Mouse (Mus musculus) neural tube, embryonic 13.5 days (tissue): ENCODE data around the gene Fmc1. TPM values are rescaled to one million over a fixed set of nuclear protein-coding genes. Genes with fewer than 3 reads are reported as not detected.
"Not testable (repeated sequence)": the region's sequence is repeated elsewhere in the genome, so short reads cannot be mapped to it uniquely, and the experiment has no call there.

Experiments used
- ATAC-seq: fragments of 200-750 bp; cut with Nextera tagmentation; 2 replicates; pipeline ENCODE4 v1.8.0; 2017; ENCODE audit warnings: low read depth, mild to moderate bottlenecking, moderate TSS enrichment, moderate library complexity
- H3K27ac ChIP-seq: fragments of 300-500 bp; sonication (generic); replicated peaks from 2 replicates; pipeline ENCODE4 v1.5.1; 2015; ENCODE audit warnings: moderate library complexity, mild to moderate bottlenecking, inconsistent platforms
- H3K27me3 ChIP-seq: fragments of 300-500 bp; sonication (generic); 2 replicates; pipeline ENCODE4 v1.6.1; 2015; ENCODE audit warnings: mild to moderate bottlenecking, inconsistent platforms
- H3K36me3 ChIP-seq: fragments of 300-500 bp; sonication (generic); 2 replicates; pipeline ENCODE4 v1.6.1; 2015; ENCODE audit warnings: mild to moderate bottlenecking, inconsistent platforms
- H3K4me1 ChIP-seq: fragments of 300-500 bp; sonication (generic); replicated peaks from 2 replicates; pipeline ENCODE4 v1.6.1; 2015; ENCODE audit warnings: inconsistent platforms
- H3K4me2 ChIP-seq: fragments of 300-500 bp; sonication (generic); 2 replicates; pipeline ENCODE4 v1.6.1; 2015; ENCODE audit warnings: inconsistent platforms, mild to moderate bottlenecking, moderate library complexity
- H3K4me3 ChIP-seq: fragments of 300-500 bp; sonication (generic); 2 replicates; pipeline ENCODE4 v1.5.1; 2015; ENCODE audit warnings: mild to moderate bottlenecking, inconsistent platforms
- H3K9ac ChIP-seq: fragments of 300-500 bp; sonication (generic); 2 replicates; pipeline ENCODE4 v1.6.1; 2015; ENCODE audit warnings: moderate library complexity, mild to moderate bottlenecking, inconsistent platforms
- H3K9me3 ChIP-seq: fragments of 300-500 bp; sonication (generic); 2 replicates; pipeline ENCODE4 v1.6.1; 2016; ENCODE audit warnings: inconsistent platforms
- WGBS: fragments of 180-500 bp; shearing (Covaris S2); methylation state at CpG from one replicate; pipeline ENCODE4 v1.1.7; 2015; 5-methylcytosine and 5-hydroxymethylcytosine counted together
- polyA plus RNA-seq: library from polyadenylated mRNA; unstranded; fragments of >200 nt; fragmentation: Nextera tagmentation; extraction: Ambion mirVana; gene quantifications from 2 replicates; pipeline ENCODE4 v1.2.1, GENCODE M21; 2015

Fmc1 gene
- polyA plus RNA-seq, 1 experiment from 2014 or later, result 187 TPM

GRCm38 (mm10) chr6:38535788-38536187, 2.5 kb downstream of the Fmc1 start:
- Histone ChIP-seq H3K27me3 (no peaks in the 10 kb centered on the region), H3K4me3 (peak overlapping the region; percentile 82), H3K4me1 (peaks cover 15% of the 10 kb centered on the region), H3K4me2 (peak overlapping the region; percentile 58), H3K9me3 (no peaks in the 10 kb centered on the region), H3K9ac (peak overlapping the region; percentile 89), H3K27ac (peak overlapping the region; percentile 98), H3K36me3 (peaks cover 17% of the 10 kb centered on the region; the same call in 1 of the 2 replicates)
- no peak for ATAC-seq
- WGBS, result 84% methylated on average over 1 of the region's 1 CpGs

- H3K4me3 ChIP-seq, H3K4me1 ChIP-seq, H3K9me3 ChIP-seq, H3K9ac ChIP-seq, ATAC-seq, H3K27me3 ChIP-seq, H3K27ac ChIP-seq, H3K4me2 ChIP-seq: not testable (repeated sequence)
- WGBS, result 90% methylated on average over 5 of the region's 5 CpGs
- H3K36me3 ChIP-seq, result peaks cover 17% of the 10 kb centered on the region; the same call in 1 of the 2 replicates
These were observed 10.8 kb downstream of the Fmc1 start for GRCm38 (mm10) chr6:38544141-38544540.

DNA sequence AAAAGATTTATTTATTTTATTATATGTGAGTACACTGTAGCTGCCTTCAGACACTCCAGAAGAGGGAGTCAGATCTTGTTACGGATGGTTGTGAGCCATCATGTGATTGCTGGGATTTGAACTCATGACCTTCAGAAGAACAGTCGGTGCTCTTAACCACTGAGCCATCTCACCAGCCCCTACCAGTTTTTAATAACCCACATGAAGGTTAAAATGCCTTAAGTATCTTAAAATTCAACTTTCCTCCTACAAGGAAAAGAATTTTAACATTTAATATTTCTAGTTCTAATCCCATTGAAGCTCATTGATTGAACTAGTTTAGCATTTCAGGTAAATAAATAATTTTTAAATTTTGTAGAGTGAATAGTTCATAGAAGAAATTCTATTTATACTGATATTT, 13.7 kb downstream of the Fmc1 start:
- H3K27ac ChIP-seq, H3K9me3 ChIP-seq, ATAC-seq, H3K36me3 ChIP-seq, H3K27me3 ChIP-seq, H3K4me2 ChIP-seq, H3K4me3 ChIP-seq, H3K9ac ChIP-seq: not testable (repeated sequence)
- H3K4me1 ChIP-seq, result peaks cover 11% of the 10 kb centered on the region
- 86% methylated on average over 2 of the region's 2 CpGs for WGBS

- 92% methylated on average over 1 of the region's 1 CpGs for WGBS
- H3K4me2 ChIP-seq, result no peak overlapping the region
- no peak overlapping the region for H3K4me3 ChIP-seq
- no peak overlapping the region for H3K9ac ChIP-seq
- no peak for ATAC-seq
- H3K27me3 ChIP-seq, result no peaks in the 10 kb centered on the region
- H3K9me3 ChIP-seq, result no peaks in the 10 kb centered on the region
- no peaks in the 10 kb centered on the region for H3K36me3 ChIP-seq
- peaks cover 11% of the 10 kb centered on the region for H3K4me1 ChIP-seq
- H3K27ac ChIP-seq, result no peak overlapping the region
These were observed 14.4 kb downstream of the Fmc1 start for GRCm38 (mm10) chr6:38547707-38548106.

DNA sequence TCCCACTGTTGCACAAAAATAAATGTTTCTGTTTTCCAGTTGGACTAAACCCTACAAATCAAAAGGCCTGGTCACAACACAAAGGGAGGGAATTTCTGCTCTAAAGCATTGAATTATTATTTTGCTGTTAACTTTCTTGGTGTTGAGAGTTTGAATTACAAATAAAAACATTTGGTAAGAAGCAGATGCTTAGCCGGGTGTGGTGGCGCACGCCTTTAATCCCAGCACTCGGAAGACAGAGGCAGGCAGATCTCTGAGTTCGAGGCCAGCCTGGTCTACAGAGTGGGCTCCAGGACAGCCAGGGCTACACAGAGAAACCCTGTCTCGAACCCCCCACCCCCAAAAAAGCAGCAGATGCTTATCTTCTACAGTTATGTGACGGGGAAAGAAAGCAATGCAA, 15.3 kb downstream of the Fmc1 start:
- WGBS, result 91% methylated on average over 7 of the region's 7 CpGs
- H3K4me2 ChIP-seq, ATAC-seq, H3K9ac ChIP-seq, H3K27me3 ChIP-seq, H3K27ac ChIP-seq, H3K36me3 ChIP-seq, H3K9me3 ChIP-seq, H3K4me3 ChIP-seq: not testable (repeated sequence)
- peaks cover 15% of the 10 kb centered on the region for H3K4me1 ChIP-seq

DNA sequence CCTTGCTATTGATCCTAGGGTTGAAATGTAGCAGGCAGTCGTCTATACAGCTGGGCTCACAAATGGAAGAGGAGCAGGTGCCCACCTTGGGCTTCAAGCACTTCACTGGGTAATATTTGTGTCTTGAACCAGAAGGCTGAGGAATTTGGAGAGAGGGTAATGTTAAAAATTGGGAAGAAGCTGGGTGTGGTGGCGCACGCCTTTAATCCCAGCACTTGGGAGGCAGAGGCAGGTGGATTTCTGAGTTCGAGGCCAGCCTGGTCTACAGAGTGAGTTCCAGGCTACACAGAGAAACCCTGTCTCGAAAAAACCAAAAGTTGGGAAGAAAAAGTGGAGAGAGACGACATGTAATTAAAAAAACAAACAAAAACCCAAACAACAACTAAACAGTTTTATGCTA, 16.5 kb downstream of the Fmc1 start:
- not testable (repeated sequence) for H3K9me3 ChIP-seq, ATAC-seq, H3K36me3 ChIP-seq, H3K27me3 ChIP-seq
- Histone ChIP-seq H3K4me3 (peak overlapping the region; percentile 68; the same call in 1 of the 2 replicates), H3K4me2 (peak overlapping the region; percentile 79), H3K9ac (peak overlapping the region; percentile 84), H3K4me1 (peaks cover 27% of the 10 kb centered on the region), H3K27ac (peak overlapping the region; percentile 99)
- 77% methylated on average over 6 of the region's 6 CpGs for WGBS

DNA sequence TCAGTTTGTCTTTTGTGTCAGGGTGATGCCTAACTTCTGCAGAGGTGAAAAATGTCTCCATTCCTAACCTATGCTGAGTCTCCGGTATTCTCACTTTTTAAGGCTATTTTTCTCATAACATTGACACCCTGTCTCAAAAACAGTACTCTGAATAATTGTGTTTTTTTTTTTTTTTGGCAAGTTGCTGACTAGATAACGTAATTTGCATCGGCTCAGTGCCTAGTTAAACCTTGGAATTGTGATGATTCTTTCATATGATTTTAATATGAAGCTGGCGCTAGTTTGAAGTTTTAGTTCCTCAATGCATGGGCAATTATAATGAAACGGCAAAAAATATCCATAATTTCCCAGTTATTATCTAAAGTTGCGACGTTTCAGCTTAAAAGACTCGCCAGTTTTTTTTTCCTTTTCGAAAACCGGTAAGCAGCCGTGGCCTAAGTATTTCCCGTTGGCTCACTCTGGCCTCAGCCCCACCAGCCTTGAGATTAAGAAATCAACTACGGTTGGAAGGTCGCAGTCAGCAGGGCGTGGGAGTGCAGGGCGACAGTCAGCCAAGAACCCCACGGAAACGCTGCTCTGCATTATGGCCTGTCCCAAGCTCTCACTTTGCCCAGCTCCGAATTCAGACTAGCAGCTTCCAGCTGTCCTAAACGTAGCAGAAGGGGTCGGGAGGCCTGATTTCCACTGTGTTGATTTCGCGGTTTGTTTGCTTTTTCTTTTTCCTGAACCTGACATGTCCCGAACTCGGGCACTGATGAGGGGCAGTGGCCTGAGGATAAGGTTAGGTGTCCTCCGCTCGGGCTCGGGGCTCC, 17.2 kb downstream of the Fmc1 start:
- Histone ChIP-seq H3K27ac (peak overlapping the region; percentile 99), H3K27me3 (no peaks in the 10 kb centered on the region), H3K9ac (peak overlapping the region; percentile 84), H3K4me1 (peaks cover 29% of the 10 kb centered on the region), H3K36me3 (no peaks in the 10 kb centered on the region), H3K9me3 (no peaks in the 10 kb centered on the region), H3K4me2 (peak overlapping the region; percentile 79), H3K4me3 (peak overlapping the region; percentile 68)
- 9% methylated on average over 28 of the region's 28 CpGs for WGBS
- peak; percentile 15 for ATAC-seq

GRCm38 (mm10) chr6:38551062-38551988, 18.0 kb downstream of the Fmc1 start, which contains the start of gene Luc7l2:
Gene Luc7l2, plus strand, starts transcription at chr6:38551334.
- H3K9me3 ChIP-seq, result no peaks in the 10 kb centered on the region
- peaks cover 34% of the 10 kb centered on the region for H3K4me1 ChIP-seq
- peaks cover 3% of the 10 kb centered on the region; the same call in 1 of the 2 replicates for H3K36me3 ChIP-seq
- peak within 1 kb of the TSS; percentile 68 for H3K4me3 ChIP-seq
- no peaks in the 10 kb centered on the region for H3K27me3 ChIP-seq
- peak within 1 kb of the TSS; percentile 88 for H3K9ac ChIP-seq
- under 1% methylated on average over 98 of the region's 98 CpGs for WGBS
- H3K27ac ChIP-seq, result peak within 1 kb of the TSS; percentile 99
- peak within 1 kb of the TSS; percentile 79 for H3K4me2 ChIP-seq
- peak; percentile 95 for ATAC-seq

- peaks cover 3% of the 10 kb centered on the region; the same call in 1 of the 2 replicates for H3K36me3 ChIP-seq
- H3K4me1 ChIP-seq, result peaks cover 34% of the 10 kb centered on the region
- WGBS, result under 1% methylated on average over 29 of the region's 32 CpGs
- no peaks in the 10 kb centered on the region for H3K9me3 ChIP-seq
- H3K27me3 ChIP-seq, result no peaks in the 10 kb centered on the region
- H3K27ac ChIP-seq, result peak overlapping the region; percentile 99
- peak overlapping the region; percentile 88 for H3K9ac ChIP-seq
- peak overlapping the region; percentile 71 for H3K4me2 ChIP-seq
- ATAC-seq, result peak; percentile 95
- H3K4me3 ChIP-seq, result peak overlapping the region; percentile 68
These were observed 18.8 kb downstream of the Fmc1 start for GRCm38 (mm10) chr6:38551989-38552635.

DNA sequence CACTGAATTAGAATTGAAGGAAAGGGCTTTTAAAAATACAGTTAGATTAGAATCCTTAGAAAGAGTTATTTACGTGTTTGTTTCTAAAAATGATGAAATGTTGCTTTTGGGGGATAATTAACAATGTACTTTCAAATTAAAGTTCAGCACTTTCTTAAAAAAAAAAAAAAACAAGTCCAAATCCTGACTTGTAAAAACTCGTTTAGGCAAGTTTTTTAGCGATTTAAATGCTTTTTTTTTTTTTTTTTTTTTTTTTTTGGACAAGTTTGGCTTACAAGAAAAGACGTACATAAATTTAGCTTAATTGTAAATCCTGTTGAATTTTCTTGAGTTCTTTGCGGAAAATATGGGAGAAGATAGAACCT, 19.3 kb downstream of the Fmc1 start:
- Histone ChIP-seq H3K4me2 (peak overlapping the region; percentile 71), H3K27ac (peak overlapping the region; percentile 99; the same call in 1 of the 2 replicates), H3K36me3 (peaks cover 3% of the 10 kb centered on the region; the same call in 1 of the 2 replicates), H3K4me3 (peak overlapping the region; percentile 68), H3K27me3 (no peaks in the 10 kb centered on the region), H3K9ac (peak overlapping the region; percentile 88; the same call in 1 of the 2 replicates), H3K4me1 (peaks cover 34% of the 10 kb centered on the region), H3K9me3 (no peaks in the 10 kb centered on the region)
- WGBS, result 23% methylated on average over 5 of the region's 5 CpGs
- ATAC-seq, result no peak

- Histone ChIP-seq H3K4me2 (no peak overlapping the region), H3K27me3 (no peaks in the 10 kb centered on the region), H3K36me3 (peaks cover 55% of the 10 kb centered on the region), H3K27ac (no peak overlapping the region), H3K9me3 (no peaks in the 10 kb centered on the region), H3K4me1 (no peaks in the 10 kb centered on the region), H3K4me3 (no peak overlapping the region), H3K9ac (no peak overlapping the region)
- ATAC-seq, result no peak
- 91% methylated on average over 2 of the region's 2 CpGs for WGBS
These were observed 42.8 kb downstream of the Fmc1 start for GRCm38 (mm10) chr6:38576096-38576495.
